Mouse (Mus musculus) CD4-positive naive resting alpha-beta T cell, adult 76 days (primary cell): ENCODE data around the gene Xlr5c. TPM values are rescaled to one million over a fixed set of nuclear protein-coding genes. Genes with fewer than 3 reads are reported as not detected.

Experiments
- total RNA-seq: library from RNA; stranded (reverse); gene quantifications from one replicate; pipeline ENCODE4 v1.2.4, GENCODE M21; 2023

The Xlr5c gene
- total RNA-seq, result not detected

GRCm38 (mm10) chrX:73292876-73293275 is at the start of gene Xlr5c, which contains the start of gene Xlr5a:
TSS of gene Xlr5c (minus strand) at chrX:73292976.
TSS of gene Xlr5a (minus strand) at chrX:73292976.

DNA sequence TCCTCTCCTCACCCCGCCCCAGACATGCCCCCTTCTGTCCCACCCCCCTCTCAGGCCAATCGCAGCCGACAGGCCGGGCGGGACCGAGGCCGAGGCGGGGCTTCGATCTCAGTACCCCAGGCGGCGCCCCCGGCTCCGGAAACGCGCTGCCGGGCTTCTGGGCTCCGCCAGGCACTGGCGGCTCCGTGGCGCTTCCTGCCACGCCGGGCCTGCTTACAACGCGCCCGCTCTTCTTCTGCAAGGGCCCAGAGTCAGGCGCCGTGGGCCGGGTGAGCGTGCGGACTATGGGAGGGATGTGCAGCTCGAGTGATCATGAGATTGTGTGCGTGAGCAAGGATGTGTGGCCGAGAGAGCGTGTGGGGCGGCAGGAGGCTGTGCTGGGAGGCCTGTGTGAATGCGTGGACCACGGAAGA is 49.7 kb upstream of the Xlr5c start, which contains the start of gene Zfp275:
Gene Zfp275, plus strand, starts transcription at position 139 of the 413 bp plus-strand sequence.

DNA sequence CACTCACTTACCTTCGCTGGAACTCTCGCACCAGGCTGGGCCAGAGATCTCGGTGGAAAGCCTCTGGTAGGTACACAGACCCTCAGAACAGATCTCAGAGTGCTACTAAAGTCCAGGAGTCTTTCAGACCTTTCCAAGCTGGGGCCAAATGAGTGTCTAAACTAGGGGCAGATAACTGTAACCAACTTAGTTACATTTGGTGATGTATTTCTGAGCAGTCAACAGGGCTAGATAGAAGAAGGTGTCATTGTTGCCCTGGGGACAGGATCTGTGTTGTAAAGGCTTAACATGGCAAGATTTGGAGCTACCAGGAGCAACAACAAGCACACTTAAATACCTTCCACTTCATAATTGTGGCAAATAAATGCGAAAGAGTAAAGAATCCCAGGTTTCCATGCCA is 44.0 kb upstream of the Xlr5c start, which contains the start of gene Gm45015:
Gene Gm45015, minus strand, starts transcription at position 101 of the 400 bp plus-strand sequence.

DNA sequence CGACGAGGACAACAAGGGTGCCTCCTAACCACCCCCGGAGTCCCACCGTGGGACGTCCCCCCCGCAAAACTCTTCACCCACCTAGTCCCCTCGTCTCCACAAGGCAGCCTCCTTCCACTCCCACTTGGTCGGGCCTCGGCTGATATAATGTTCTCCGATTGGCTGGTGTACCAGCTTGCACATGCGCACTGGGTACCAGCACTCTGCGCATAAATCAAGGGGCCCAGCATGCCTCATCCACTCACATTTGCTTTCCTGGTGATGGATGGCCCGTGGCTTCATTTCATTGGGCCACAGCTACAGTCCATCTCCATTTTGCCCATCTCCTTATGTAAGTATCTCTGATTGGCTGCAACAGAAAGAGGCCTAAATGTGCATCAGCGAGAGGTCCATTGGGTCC is 27.5 kb downstream of the Xlr5c start, which contains the start of gene Xlr3c:
Gene Xlr3c, minus strand, starts transcription at position 121 of the 400 bp plus-strand sequence.

GRCm38 (mm10) chrX:73242821-73243325 is 49.9 kb downstream of the Xlr5c start, which contains the start of gene Xlr4c:
TSS of gene Xlr4c (minus strand) at chrX:73243130.

Other genes starting within 250 kb of the Xlr5c start
- not detected for gene Pnma3, start 228.2 kb downstream of the Xlr5c start, total RNA-seq
- 54.9 TPM for gene Xlr4a, start 210.5 kb downstream of the Xlr5c start, total RNA-seq
- gene Xlr3a, start 195.9 kb downstream of the Xlr5c start, total RNA-seq, result 2.1 TPM
- gene Gm14685, start 175.9 kb downstream of the Xlr5c start, total RNA-seq, result 1.7 TPM
- not detected for gene Xlr5b, start 144.2 kb downstream of the Xlr5c start, total RNA-seq
- not detected for gene DXBay18, start 143.5 kb downstream of the Xlr5c start, total RNA-seq
- gene Spin2d, start 116.0 kb downstream of the Xlr5c start, total RNA-seq, result not detected
- 17.1 TPM for gene Xlr3b, start 100.8 kb downstream of the Xlr5c start, total RNA-seq
- 91.2 TPM for gene Xlr4b, start 78.6 kb downstream of the Xlr5c start, total RNA-seq
- 12.1 TPM for gene F8a, start 64.7 kb downstream of the Xlr5c start, total RNA-seq
- gene Xlr4c, start 49.8 kb downstream of the Xlr5c start, total RNA-seq, result 47.5 TPM
- gene Xlr3c, start 27.6 kb downstream of the Xlr5c start, total RNA-seq, result not detected
- not detected for gene Xlr5a, start within 50 bp of the Xlr5c start, total RNA-seq
- gene Gm45015, start 43.9 kb upstream of the Xlr5c start, total RNA-seq, result not detected
- gene Zfp275, start 49.6 kb upstream of the Xlr5c start, total RNA-seq, result 30.3 TPM
- gene Gm18336, start 105.8 kb upstream of the Xlr5c start, total RNA-seq, result not detected
- not detected for gene Zfp92, start 118.1 kb upstream of the Xlr5c start, total RNA-seq
- gene Trex2, start 142.4 kb upstream of the Xlr5c start, total RNA-seq, result 0.59 TPM
- 15.4 TPM for gene Haus7, start 166.1 kb upstream of the Xlr5c start, total RNA-seq
- gene Bgn, start 190.6 kb upstream of the Xlr5c start, total RNA-seq, result 1.1 TPM
- not detected for gene Atp2b3, start 210.1 kb upstream of the Xlr5c start, total RNA-seq